Mouse (Mus musculus): ENCODE data around the gene Cdcp1.

DNA sequence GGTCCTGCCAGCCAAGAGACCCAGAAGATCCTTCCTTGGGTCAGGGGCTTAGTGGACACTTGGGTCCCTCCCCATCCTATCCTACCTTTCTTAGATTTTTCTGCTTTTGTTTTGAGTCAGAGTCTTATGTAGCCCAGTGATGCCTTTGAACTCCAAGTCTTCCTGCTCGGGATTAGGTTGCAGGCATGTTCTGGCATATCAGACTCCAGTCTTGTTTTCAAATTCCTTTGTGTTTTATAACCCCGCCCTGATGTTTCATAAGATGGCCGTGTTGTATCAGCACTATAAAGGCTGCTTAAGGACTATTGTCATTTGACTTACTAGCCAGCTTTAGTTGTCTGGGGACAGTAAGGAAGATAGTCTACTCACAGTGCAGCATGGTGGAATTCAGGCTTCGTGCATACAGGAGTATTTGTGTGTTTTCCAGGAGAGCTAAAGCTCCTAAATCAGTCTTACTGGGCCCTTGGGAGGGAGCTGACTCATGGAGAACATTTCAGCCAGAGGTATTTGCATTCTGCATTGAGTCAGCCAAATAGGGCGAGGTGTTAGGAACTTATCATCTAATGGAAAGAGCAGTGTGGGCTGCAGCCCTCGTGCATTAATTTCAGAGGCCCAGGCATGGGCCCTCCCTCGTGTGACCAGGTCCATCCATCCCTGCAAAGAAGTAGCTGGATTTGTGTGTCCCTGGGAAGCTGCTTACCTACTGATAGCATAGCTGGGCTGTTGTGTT lies 78.7 kb downstream of the Cdcp1 start:
- TF ChIP-seq ZC3H11A (IDR thresholded peaks at IDR 0.05; ENCODE audit: borderline replicate concordance, low read depth, low read length) (no peak), CHD2 (IDR thresholded peaks at IDR 0.05; ENCODE audit: low read depth, low read length) (no peak), HCFC1 (IDR thresholded peaks at IDR 0.05; ENCODE audit: borderline replicate concordance, insufficient read depth, low read length) (no peak), MAFK (IDR thresholded peaks at IDR 0.05; ENCODE audit: insufficient read depth, low read depth, low read length) (no peak), ZNF384 (IDR thresholded peaks at IDR 0.05; ENCODE audit: low read depth, low read length) (no peak)
